Mouse (Mus musculus): ENCODE results near the gene Setd5.

DNA sequence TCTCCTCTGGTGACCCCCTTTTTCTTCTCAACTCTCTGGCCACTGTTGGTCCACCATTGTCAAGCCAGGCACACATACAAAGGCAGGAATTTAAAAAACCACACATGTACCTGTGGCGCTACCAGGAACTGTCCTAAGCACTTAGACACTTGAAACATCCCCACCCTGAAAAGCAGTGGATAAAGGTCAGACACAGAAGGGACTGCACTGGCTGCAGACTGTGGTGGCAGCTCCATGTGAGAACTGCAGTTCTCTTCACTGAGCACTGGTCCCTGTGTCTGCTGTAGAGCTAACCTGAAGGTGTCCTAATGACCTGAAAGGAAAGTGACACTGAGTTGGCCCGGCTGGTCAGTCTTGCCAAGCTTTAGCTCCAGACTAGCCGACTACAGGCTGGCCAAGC, 46.6 kb upstream of the Setd5 start:
- TF ChIP-seq POLR2A (IDR thresholded peaks at IDR 0.05; ENCODE audit: insufficient read depth, low read depth, low read length) (no peak), CTCF (IDR thresholded peaks at IDR 0.05) (no peak)

Measured in heart, adult 2 months (tissue).